Mouse (Mus musculus): Measurements from ENCODE around the gene Ifitm6. TPM values are rescaled to one million over a fixed set of nuclear protein-coding genes. Genes with fewer than 3 reads are reported as not detected.
"Not testable (repeated sequence)": the region's sequence is repeated elsewhere in the genome, so short reads cannot be mapped to it uniquely, and the experiment has no call there.

Ifitm6 gene
- total RNA-seq, 2 experiments from 2014 or later = not detected

DNA sequence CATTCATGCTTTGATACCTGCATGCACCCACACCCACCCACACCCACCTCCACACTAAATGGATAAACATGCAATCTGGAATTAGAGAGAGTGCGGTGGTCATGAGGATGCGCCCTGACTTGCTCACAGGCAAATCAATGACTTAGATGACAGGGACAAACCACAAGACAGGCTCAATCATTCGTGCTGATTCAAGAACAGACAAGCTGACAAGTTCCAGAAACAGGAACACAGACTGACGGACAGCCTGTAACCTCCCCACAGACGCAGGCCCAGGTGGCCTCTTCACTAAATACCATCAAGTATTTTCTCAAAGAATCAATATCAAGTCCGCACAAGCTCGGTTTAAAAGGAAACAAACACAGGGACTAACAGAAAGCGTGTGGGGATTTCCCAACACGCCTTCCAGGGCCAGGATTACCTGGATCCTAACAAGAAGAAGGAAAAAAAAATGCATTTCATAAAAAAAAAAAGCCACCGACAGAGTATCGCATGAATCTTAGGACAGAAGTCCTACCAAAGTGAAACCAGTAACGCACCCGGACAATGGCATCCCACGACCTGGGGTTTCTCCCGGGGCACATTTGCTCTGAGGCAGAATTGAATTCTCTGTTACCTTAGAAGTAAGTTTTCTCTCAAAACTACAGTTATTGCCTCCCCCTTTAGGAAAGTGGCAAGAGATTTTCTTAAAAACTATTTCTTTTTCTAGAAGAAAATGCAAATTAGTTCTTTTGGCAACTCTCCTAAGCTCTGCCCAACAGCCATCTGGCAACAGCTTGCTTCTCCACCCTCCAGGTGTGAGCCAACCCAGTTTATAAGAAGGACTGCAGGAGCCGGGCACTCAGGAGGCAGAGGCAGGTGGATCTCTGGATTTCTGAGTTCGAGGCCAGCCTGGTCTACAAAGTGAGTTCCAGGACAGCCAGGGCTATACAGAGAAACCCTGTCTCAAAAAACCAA, 30.3 kb downstream of the Ifitm6 start:
- intact Hi-C loops (cut with DNase I) = no loop called here
- peak in 1 of 2 experiments; percentile 87 for DNase-seq (ENCODE audit: low spot score in 2 of 2)

DNA sequence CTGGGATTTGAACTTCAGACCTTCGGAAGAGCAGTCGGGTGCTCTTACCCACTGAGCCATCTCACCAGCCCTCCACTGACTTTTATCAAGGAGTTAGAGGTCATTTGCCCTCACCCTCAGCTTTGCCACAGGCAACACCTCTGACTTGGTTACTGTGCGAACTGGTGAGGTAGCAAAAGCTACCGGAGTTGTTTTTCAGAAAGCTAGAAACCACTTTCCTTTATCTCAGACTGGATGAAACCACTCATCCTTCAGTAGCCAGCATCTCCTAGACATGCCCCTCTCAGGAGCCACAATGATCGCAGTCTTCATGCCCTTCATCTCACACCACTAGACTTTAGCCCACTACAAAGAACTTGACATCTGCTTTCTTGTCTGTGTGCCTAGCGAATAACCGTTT, 34.8 kb downstream of the Ifitm6 start:
- no peak for DNase-seq (ENCODE audit: low spot score in 2 of 2)
- intact Hi-C loops (cut with DNase I) = no loop called here

DNA sequence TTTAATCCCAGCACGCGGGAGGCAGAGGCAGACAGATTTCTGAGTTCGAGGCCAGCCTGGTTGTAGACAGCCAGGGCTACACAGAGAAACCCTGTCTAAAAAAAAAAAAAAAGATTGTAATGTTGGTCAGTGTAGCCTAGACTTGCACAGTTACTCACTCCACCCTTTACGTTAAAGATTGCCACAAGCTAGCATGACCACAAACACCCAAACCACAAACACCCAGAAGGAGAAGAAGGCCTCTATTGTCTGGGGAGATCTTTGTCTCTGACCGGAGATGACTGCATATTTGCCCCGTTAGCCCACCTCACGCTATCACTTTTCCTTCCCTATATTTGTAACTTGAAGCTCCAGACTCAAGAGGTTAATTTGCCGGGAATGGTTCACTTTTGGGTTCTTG, 36.0 kb downstream of the Ifitm6 start:
- intact Hi-C loops (cut with DNase I) = no loop called here
- DNase-seq (ENCODE audit: low spot score in 2 of 2) = no peak

DNA sequence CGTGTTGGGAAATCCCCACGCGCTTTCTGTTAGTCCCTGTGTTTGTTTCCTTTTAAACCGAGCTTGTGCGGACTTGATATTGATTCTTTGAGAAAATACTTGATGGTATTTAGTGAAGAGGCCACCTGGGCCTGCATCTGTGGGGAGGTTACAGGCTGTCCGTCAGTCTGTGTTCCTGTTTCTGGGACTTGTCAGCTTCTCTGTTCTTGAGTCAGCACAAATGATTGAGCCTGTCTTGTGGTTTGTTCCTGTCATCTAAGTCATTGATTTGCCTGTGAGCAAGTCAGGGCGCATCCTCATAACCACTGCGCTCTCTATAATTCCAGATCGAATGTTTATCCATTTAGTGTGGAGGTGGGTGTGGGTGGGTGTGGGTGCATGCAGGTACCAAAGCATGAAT, 41.0 kb downstream of the Ifitm6 start:
- DNase-seq (ENCODE audit: low spot score in 2 of 2); intact Hi-C loops (cut with DNase I): not testable (repeated sequence)

DNA sequence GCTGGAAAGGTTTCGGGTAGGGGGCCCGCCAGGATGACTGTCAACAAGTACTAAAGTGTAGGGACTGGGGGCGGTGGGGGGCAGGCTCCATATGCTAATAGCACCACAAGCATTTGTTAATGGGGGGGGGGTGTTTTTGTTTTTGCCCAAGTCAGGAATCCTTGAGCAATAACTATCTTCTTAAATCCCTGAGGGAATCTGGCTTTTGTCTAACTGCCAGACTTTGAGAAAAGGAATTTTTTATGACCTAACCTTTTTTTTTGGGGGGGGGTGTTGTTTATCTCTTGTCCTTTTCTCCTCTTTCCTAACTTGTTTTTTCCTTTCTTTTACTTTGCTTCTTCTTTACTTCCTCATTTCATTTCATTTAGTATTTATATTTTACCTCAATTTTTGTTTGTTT, 42.3 kb downstream of the Ifitm6 start:
- no peak for DNase-seq (ENCODE audit: low spot score in 2 of 2)
- intact Hi-C loops (cut with DNase I) = no loop called here

DNA sequence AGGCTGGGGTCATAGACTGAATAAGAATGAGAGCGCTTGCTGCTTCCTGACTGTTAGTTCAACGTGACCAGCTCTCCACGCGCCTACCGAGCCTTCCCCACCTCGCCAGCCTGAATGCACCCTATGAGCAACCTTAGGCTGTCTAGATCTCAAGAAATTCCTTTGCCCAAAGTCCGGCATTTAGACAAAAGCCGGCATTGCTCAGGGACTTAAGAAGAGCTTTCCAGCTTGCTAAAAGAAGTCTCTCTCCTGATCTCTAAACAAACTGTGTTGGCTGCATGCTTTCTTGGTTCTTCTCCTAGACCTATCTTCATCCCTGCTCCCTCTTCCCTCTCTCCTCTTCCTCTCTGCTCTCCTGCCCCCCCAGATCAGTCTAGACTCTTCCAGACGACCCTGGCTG, 42.8 kb downstream of the Ifitm6 start:
- intact Hi-C loops (cut with DNase I) = no loop called here
- DNase-seq (ENCODE audit: low spot score in 2 of 2) = no peak

DNA sequence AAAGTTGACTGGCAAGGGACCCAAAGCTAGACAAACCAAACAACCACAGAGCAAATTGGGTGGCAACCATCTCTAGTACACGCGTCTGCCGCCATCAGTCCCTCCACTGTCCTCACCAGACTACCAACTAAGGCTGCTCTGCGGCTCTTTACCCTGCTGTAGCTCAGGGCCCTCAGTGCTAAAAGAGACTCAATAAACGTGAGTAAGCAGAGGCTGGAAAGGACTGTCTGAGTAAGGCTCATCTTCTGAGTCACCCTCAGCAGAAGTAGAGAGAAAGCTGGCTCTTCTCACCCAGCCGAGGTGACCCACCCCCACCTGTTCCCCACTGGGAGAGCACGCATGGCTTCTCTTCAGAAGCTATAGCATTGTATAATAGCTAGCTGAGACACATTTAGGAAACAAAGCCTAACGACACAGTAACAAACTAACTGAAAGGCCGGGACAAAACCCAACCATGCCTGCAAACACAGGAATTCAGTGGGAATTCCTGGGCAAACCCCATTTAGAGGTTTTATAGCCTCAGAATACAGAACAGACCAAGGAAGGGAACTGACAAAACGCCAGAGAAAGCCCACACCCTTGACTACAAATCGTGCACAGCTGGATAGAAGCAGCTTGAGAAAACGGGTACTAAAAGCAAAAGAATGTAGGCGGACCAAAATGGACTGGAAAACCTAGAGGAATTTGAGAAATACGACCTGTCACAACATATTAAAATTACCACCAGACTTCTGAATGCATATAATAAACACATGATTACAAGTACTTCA, 44.1 kb downstream of the Ifitm6 start:
- peak in 1 of 2 experiments; percentile 67 for DNase-seq (ENCODE audit: low spot score in 2 of 2)
- intact Hi-C loops (cut with DNase I) = no loop called here

DNA sequence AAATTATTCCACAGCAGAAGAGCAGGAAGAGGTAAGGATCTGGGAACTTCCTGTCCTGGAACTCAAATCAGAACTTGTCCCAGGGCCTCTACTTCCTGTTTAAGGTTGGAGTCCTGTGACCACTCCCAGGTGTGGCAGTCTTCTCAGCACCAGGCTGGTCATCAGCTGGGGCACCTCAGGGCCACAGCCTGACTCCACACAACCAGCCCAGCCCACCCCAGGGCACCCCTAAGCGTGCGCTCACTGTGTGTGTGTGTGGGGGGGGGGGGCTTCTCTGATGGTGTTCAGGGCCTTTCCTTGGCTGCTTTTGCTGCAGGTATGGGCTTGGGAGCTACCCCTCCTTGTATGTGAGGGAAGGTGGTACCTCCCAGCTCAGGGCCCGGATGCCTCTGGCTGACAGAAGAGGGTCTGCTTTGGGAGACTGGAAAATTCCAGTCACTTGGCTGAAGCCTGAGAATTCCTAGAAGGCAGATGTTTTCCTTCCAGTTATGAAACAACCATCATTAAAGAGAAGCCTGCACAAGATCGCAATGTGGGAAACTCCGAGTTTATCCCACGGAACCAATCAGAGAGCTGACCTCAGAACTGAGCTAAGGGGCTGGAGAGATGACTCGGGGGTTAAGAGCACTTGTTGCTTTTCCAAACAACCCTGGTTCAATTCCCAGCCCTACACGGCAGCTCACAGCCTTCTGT, 46.1 kb downstream of the Ifitm6 start:
- DNase-seq (ENCODE audit: low spot score in 2 of 2) = no peak
- intact Hi-C loops (cut with DNase I) = no loop called here

DNA sequence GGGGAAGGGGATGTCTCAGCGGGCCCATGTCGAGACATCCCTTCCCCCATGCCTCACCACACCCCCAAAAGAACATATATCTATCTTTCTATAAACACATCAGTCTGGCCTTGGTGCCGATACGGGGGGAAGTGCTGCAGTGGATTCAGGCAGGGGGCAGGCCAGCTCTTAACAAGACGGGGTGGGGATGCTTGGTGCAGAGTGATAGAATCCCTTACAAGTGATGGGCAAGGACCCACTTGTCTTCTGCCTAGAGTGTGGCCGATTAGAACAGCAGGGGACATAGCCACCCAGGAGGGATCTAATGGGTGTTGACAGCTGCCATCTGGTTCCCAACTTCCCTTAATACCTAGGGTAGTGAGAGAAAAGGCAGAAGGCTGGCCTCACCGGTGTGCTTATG, 46.8 kb downstream of the Ifitm6 start:
- no peak for DNase-seq (ENCODE audit: low spot score in 2 of 2)
- intact Hi-C loops (cut with DNase I) = no loop called here

DNA sequence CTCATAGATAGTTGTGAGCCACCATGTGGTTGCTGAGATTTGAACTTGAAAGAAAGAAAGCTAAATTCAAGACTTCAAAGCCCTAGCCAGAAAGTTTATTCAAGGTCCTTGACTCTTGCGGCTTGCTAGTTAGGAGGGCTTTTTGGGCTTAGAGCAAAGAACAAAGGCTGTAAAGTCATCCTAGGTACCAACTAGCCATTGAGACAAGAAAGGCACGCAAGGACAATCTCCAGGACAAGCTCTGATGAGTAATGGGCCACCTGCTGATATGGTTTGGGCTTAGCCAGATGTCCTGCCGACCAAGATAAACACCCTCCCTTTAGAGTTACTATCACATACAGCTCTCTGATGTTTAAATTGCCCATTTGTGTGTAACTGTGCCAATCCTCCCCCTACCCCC, 49.0 kb downstream of the Ifitm6 start:
- DNase-seq (ENCODE audit: low spot score in 2 of 2); intact Hi-C loops (cut with DNase I): not testable (repeated sequence)

DNA sequence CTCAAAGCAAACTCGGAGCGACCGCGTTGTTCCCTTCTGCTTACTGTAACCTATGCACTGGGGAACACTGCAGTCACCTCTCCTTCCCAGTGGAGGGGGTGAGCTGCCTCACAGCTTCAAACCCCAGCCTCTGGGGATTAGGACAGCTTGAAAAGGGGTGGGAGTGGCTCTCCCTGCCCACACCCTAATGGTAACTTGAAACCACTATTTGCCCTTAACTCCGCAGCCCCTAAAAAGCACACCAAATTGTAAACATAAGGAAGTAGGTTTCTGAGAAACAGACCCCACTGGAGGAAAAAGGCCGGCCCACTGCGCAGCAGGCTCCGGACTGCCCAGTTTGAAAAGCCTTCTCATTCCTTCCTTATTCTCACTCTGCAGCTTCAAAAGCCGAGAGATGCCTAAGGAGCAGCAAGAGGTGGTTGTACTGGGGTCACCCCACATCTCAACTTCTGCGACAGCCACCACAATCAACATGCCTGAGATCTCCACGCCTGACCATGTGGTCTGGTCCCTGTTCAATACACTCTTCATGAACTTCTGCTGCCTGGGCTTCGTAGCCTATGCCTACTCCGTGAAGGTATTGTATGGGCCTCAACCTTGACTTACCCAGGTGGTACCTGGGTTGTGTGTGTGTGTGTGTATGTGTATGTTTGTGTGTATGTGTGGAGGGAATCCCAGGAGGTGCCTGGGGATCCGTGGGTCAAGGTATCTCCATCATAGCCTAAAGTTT, 49.7 kb downstream of the Ifitm6 start:
- DNase-seq (ENCODE audit: low spot score in 2 of 2) = no peak
- intact Hi-C loops (cut with DNase I) = no loop called here

DNA sequence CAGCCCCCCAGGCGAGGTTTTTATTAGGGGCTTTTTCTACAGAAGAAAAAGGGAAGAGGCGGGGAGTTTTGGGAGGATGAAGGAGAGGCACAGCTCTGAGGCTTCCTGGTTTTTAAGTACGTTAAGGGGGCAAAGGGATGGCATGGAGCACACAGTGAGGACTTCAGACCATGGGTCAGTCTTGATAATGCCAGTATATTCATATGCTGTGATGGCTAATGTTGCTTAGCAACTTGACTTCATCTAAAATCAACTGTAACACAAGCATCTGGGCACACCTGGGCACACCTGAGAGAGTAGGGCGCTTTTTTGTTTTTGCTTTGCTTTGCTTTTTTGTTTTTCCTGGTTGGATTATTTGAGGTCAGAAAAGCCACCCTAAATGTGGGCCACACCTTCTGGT, 50.8 kb downstream of the Ifitm6 start, which contains the start of gene Ifitm1:
Gene Ifitm1 (plus strand): TSS at position 301 of the 400 bp plus-strand sequence.
- intact Hi-C loops (cut with DNase I) = no loop called here
- no peak for DNase-seq (ENCODE audit: low spot score in 2 of 2)

Other genes with a start within 250 kb of the Ifitm6 start
- not detected for gene Syce1, start 230.1 kb downstream of the Ifitm6 start, total RNA-seq (2021)
- 10 to 100 TPM; 23.6 to 24.7 TPM for gene Zfp941, start 195.7 kb downstream of the Ifitm6 start, total RNA-seq (2021)
- gene Urah, start 182.9 kb downstream of the Ifitm6 start, total RNA-seq (2021) = 1 to 10 TPM; 2.7 to 4.1 TPM
- not detected for gene Scgb1c1, start 172.4 kb downstream of the Ifitm6 start, total RNA-seq (2021)
- not detected for gene Odf3, start 170.1 kb downstream of the Ifitm6 start, total RNA-seq (2021)
- gene Gm45785, start 161.6 kb downstream of the Ifitm6 start, total RNA-seq (2021) = 1 to 10 TPM; 1.2 to 1.8 TPM
- gene Ric8a, start 161.0 kb downstream of the Ifitm6 start, total RNA-seq (2021) = 10 to 100 TPM; 66.0 to 70.0 TPM
- gene Bet1l, start 160.3 kb downstream of the Ifitm6 start, total RNA-seq (2021) = 10 to 100 TPM; 25.9 to 28.1 TPM
- gene Psmd13, start 136.0 kb downstream of the Ifitm6 start, total RNA-seq (2021) = 100 to 1,000 TPM; 116 TPM
- 10 to 100 TPM; 77.1 to 78.2 TPM for gene Sirt3, start 135.6 kb downstream of the Ifitm6 start, total RNA-seq (2021)
- 1 to 10 TPM in 1 of 2 experiments, not detected in 1; 1.2 TPM for gene Cox8b, start 117.5 kb downstream of the Ifitm6 start, total RNA-seq (2021)
- gene Nlrp6, start 97.0 kb downstream of the Ifitm6 start, total RNA-seq (2021) = under 1 TPM; 0.41 to 0.73 TPM
- 1 to 10 TPM; 4.7 to 6.3 TPM for gene Pgghg, start 76.5 kb downstream of the Ifitm6 start, total RNA-seq (2021)
- gene Ifitm5, start 67.6 kb downstream of the Ifitm6 start, total RNA-seq (2021) = not detected
- gene Gm45717, start 62.0 kb downstream of the Ifitm6 start, total RNA-seq (2021) = not detected
- gene Ifitm2, start 61.9 kb downstream of the Ifitm6 start, total RNA-seq (2021) = 10 to 100 TPM; 11.7 to 15.7 TPM
- gene Ifitm1, start 50.7 kb downstream of the Ifitm6 start, total RNA-seq (2021) = 1 to 10 TPM; 1.7 to 2.9 TPM
- gene Ifitm3, start 7.2 kb downstream of the Ifitm6 start, total RNA-seq (2021) = 10 to 100 TPM in 1 of 2 experiments, 1 to 10 TPM in 1; 9.9 to 13.5 TPM
- gene Gm17387, start 11.2 kb upstream of the Ifitm6 start, total RNA-seq (2021) = not detected
- gene B4galnt4, start 43.2 kb upstream of the Ifitm6 start, total RNA-seq (2021) = 10 to 100 TPM; 79.6 to 84.3 TPM
- gene Pkp3, start 60.3 kb upstream of the Ifitm6 start, total RNA-seq (2021) = under 1 TPM in 1 of 2 experiments, not detected in 1; 0.21 TPM
- 1 to 10 TPM; 2.9 to 3.2 TPM for gene Sigirr, start 82.6 kb upstream of the Ifitm6 start, total RNA-seq (2021)
- not detected for gene Ano9, start 99.9 kb upstream of the Ifitm6 start, total RNA-seq (2021)
- gene Ptdss2, start 104.5 kb upstream of the Ifitm6 start, total RNA-seq (2021) = 10 to 100 TPM; 47.3 to 53.6 TPM
- 10 to 100 TPM; 30.5 to 32.9 TPM for gene Rnh1, start 154.9 kb upstream of the Ifitm6 start, total RNA-seq (2021)
- 100 to 1,000 TPM; 279 to 287 TPM for gene Hras, start 176.1 kb upstream of the Ifitm6 start, total RNA-seq (2021)
- gene Lrrc56, start 176.2 kb upstream of the Ifitm6 start, total RNA-seq (2021) = 1 to 10 TPM; 3.1 to 4.4 TPM
- not detected for gene Lmntd2, start 196.2 kb upstream of the Ifitm6 start, total RNA-seq (2021)
- 1 to 10 TPM in 1 of 2 experiments, under 1 TPM in 1; 0.78 to 1.5 TPM for gene Rassf7, start 197.9 kb upstream of the Ifitm6 start, total RNA-seq (2021)
- gene Phrf1, start 210.9 kb upstream of the Ifitm6 start, total RNA-seq (2021) = 10 to 100 TPM; 75.5 to 76.4 TPM
- gene Irf7, start 248.6 kb upstream of the Ifitm6 start, total RNA-seq (2021) = 1 to 10 TPM in 1 of 2 experiments, under 1 TPM in 1; 0.78 to 1.1 TPM